Mouse (Mus musculus) midbrain, embryonic 12.5 days (tissue): ENCODE data around the gene Kcnk3. TPM values are rescaled to one million over a fixed set of nuclear protein-coding genes. Genes with fewer than 3 reads are reported as not detected.

ENCODE experiments used
- ATAC-seq: fragments of 200-750 bp; cut with Nextera tagmentation; 2 replicates; pipeline ENCODE4 v1.8.0; 2017; ENCODE audit warnings: low read depth, moderate TSS enrichment, moderate library complexity; ENCODE audit not compliant: low FRiP score
- H3K27ac ChIP-seq: fragments of 300-500 bp; sonication (generic); replicated peaks from 2 replicates; pipeline ENCODE4 v1.5.1; 2016; ENCODE audit warnings: mild to moderate bottlenecking
- H3K27me3 ChIP-seq: fragments of 300-500 bp; sonication (generic); 2 replicates; pipeline ENCODE4 v1.6.1; 2016; ENCODE audit warnings: mild to moderate bottlenecking
- H3K36me3 ChIP-seq: fragments of 300-500 bp; sonication (generic); 2 replicates; pipeline ENCODE4 v1.6.1; 2016
- H3K4me1 ChIP-seq: fragments of 300-500 bp; sonication (generic); 2 replicates; pipeline ENCODE4 v1.6.1; 2016
- H3K4me2 ChIP-seq: fragments of 300-500 bp; sonication (generic); replicated peaks from 2 replicates; pipeline ENCODE4 v1.6.1; 2016; ENCODE audit warnings: mild to moderate bottlenecking, moderate library complexity
- H3K4me3 ChIP-seq: fragments of 300-500 bp; sonication (generic); 2 replicates; pipeline ENCODE4 v1.5.1; 2016; ENCODE audit warnings: mild to moderate bottlenecking
- H3K9ac ChIP-seq: fragments of 300-500 bp; sonication (generic); replicated peaks from 2 replicates; pipeline ENCODE4 v1.6.1; 2016; ENCODE audit warnings: mild to moderate bottlenecking, moderate library complexity
- H3K9me3 ChIP-seq: fragments of 300-500 bp; sonication (generic); 2 replicates; pipeline ENCODE4 v1.6.1; 2016; ENCODE audit warnings: mild to moderate bottlenecking
- WGBS: fragments of 180-500 bp; shearing (Covaris S2); methylation state at CpG from one replicate; pipeline ENCODE4 v1.1.7; 2016; 5-methylcytosine and 5-hydroxymethylcytosine counted together
- polyA plus RNA-seq: library from polyadenylated mRNA; unstranded; fragments of >200 nt; fragmentation: Nextera tagmentation; extraction: Ambion mirVana; gene quantifications from 2 replicates; pipeline ENCODE4 v1.2.1, GENCODE M21; 2016

The Kcnk3 gene
- polyA plus RNA-seq, 1 experiment from 2014 or later = 0.82 TPM

DNA sequence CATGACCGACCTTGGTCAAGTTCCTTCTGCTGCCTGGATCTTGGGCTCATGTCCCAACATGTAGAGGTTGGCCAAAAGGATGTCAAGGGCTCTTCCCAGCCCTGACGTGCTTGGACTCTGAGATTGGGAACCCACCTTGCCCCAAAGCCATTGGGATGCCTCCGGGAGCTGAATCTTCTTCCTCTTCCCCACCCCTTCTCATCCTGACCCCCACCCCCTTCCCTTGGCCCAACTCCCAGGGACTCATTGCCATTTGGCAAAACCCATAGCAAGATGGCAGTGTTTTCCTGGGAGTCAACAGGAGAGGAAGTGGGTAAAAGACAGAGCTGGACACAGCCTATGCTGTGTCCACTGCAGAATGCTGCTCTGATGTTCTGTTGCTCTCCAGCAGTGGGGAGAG is 1.6 kb downstream of the Kcnk3 start:
- H3K9me3 ChIP-seq = no peaks in the 10 kb centered on the region
- ATAC-seq = no peak
- H3K4me2 ChIP-seq = peak overlapping the region; percentile 91; the same call in 1 of the 2 replicates
- no peak overlapping the region for H3K4me3 ChIP-seq
- H3K36me3 ChIP-seq = no peaks in the 10 kb centered on the region
- H3K27me3 ChIP-seq = peaks cover 64% of the 10 kb centered on the region
- 86% methylated on average over 3 of the region's 3 CpGs for WGBS
- no peak overlapping the region for H3K27ac ChIP-seq
- peaks cover 19% of the 10 kb centered on the region for H3K4me1 ChIP-seq
- no peak overlapping the region for H3K9ac ChIP-seq

DNA sequence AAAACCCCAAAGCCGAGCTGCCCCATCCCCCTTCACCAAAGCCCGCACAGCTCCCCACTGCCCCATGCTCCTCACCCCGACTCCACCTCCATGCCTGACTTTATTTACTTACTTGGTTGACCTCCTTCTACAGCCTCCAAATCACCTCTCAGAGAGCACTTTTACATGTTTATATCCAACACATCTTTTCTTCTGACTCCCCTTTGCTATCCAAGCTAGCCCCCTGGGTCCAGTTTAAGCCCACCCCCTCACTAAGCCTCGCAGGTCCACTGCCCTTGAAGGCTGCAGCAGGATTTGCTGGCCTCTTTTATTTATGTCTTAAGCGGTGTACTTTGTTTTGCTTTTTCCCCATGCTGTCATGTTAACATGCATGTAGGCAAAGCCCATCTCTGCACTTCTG is 2.3 kb downstream of the Kcnk3 start:
- no peaks in the 10 kb centered on the region for H3K9me3 ChIP-seq
- 75% methylated on average over 5 of the region's 5 CpGs for WGBS
- H3K27ac ChIP-seq = no peak overlapping the region
- peaks cover 20% of the 10 kb centered on the region for H3K4me1 ChIP-seq
- H3K4me3 ChIP-seq = no peak overlapping the region
- no peak overlapping the region for H3K4me2 ChIP-seq
- ATAC-seq = no peak
- no peaks in the 10 kb centered on the region for H3K36me3 ChIP-seq
- H3K9ac ChIP-seq = no peak overlapping the region
- H3K27me3 ChIP-seq = peaks cover 65% of the 10 kb centered on the region

DNA sequence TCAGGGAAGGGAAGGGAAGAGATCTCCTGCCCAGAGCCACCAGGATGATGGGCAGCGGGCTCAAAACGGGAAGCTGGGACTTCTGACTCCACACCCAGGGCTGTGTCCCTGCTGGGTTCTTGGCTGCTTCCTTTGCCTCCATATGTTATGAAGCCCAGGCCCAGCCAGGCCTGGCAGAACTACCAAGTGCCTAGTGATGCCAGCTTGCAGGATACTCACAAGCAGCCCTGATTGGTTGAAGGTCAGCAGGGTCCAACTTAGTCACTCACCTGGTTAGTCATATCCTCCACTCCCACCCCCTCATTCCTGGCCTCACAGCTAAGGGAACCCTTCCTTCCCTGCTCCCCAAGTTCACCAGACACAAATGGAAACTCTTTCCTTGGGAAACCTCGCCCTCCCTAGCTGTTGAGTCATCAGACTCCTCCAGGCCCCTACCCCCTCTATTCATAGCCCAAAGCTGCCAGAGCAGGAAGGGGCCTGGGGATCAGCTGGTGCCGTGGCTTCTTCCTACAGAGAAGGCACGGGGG is 3.3 kb downstream of the Kcnk3 start:
- 62% methylated on average over 5 of the region's 5 CpGs for WGBS
- Histone ChIP-seq H3K36me3 (no peaks in the 10 kb centered on the region), H3K9ac (no peak overlapping the region), H3K27me3 (peaks cover 59% of the 10 kb centered on the region), H3K4me1 (peaks cover 24% of the 10 kb centered on the region), H3K4me3 (no peak overlapping the region), H3K9me3 (no peaks in the 10 kb centered on the region), H3K27ac (no peak overlapping the region), H3K4me2 (no peak overlapping the region)
- ATAC-seq = no peak

DNA sequence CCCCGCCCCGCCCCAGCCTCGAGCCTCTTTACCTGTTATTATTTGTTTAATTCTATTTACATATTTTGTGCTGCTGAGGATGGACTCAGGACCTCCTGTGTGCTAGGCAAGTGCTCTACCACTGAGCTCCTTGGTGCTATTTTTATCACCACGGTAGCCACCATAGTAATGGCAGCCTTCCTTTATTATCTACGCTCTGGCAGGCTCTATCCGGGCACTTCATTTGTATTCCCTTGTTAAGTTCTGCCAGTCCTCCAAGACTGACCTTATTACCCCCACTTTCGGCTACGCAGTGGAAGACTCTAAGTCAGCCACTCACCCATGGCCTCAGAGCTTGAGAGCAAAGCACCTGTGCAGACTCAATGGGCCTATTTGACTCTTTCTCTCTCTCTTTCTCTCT is 3.8 kb downstream of the Kcnk3 start:
- 80% methylated on average over 8 of the region's 8 CpGs for WGBS
- no peak overlapping the region for H3K27ac ChIP-seq
- H3K4me1 ChIP-seq = peaks cover 24% of the 10 kb centered on the region
- H3K27me3 ChIP-seq = peaks cover 54% of the 10 kb centered on the region
- H3K36me3 ChIP-seq = no peaks in the 10 kb centered on the region
- H3K4me2 ChIP-seq = no peak overlapping the region
- no peak overlapping the region for H3K9ac ChIP-seq
- no peak overlapping the region for H3K4me3 ChIP-seq
- no peaks in the 10 kb centered on the region for H3K9me3 ChIP-seq
- no peak for ATAC-seq

DNA sequence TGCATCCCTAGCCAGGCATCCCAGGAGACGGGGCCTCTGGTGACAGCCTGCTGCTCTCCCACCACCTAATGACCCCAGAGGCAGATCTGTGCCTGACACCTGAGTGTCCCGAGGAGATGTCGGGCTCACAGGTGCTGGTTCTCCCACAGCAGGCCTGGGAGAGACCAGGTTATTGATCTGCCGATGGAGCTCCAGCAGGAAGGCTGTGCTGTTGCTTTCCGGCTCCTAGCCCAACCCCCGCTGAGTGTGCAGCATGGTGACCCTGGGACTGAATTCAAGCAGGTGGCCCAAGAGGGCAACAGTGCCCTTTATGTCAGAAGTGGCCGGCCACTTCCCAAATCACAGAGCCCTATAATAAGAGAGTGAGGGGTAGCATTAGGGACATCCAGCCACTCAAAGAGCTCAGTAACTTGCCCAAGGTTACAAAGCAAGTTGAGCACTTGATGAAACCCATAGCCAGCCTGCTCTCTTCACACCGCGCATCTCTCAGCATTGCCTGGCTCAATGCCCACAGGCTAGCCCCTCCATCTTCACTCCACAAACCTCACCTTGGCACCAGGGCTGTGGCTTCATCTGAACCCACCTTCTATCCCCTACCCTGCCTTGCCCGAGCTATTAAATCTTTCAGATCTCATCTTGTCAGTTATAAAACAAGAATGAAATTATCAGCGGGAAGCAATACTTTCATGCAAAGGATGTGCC is 4.5 kb downstream of the Kcnk3 start:
- Histone ChIP-seq H3K4me3 (no peak overlapping the region), H3K9ac (no peak overlapping the region), H3K27me3 (peaks cover 47% of the 10 kb centered on the region), H3K9me3 (no peaks in the 10 kb centered on the region), H3K4me1 (peaks cover 24% of the 10 kb centered on the region), H3K36me3 (no peaks in the 10 kb centered on the region), H3K27ac (no peak overlapping the region), H3K4me2 (no peak overlapping the region)
- WGBS = 79% methylated on average over 11 of the region's 11 CpGs
- no peak for ATAC-seq

DNA sequence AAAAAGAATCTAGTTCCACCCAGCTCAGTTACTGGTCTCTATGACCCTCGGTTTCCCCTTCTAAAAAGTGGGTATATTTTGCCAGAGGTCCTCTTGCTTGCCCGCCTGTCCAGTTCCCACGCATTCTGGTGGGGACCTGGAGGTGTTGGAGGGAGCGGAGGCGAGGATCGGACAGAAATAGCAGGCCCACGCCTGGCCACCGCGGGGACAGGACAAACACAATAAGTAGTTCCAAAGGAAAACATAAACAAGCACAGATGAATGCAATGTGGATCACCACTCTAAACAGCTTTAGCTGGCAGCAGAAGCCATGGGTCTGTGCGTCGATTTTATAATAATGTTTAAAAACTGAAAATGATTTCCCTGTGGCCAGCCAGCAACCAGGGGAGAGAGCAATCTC is 5.4 kb downstream of the Kcnk3 start:
- no peak overlapping the region for H3K4me3 ChIP-seq
- H3K9me3 ChIP-seq = no peaks in the 10 kb centered on the region
- no peak for ATAC-seq
- H3K4me2 ChIP-seq = no peak overlapping the region
- 89% methylated on average over 11 of the region's 11 CpGs for WGBS
- peaks cover 38% of the 10 kb centered on the region for H3K27me3 ChIP-seq
- peaks cover 18% of the 10 kb centered on the region for H3K4me1 ChIP-seq
- no peak overlapping the region for H3K9ac ChIP-seq
- no peak overlapping the region for H3K27ac ChIP-seq
- H3K36me3 ChIP-seq = no peaks in the 10 kb centered on the region

DNA sequence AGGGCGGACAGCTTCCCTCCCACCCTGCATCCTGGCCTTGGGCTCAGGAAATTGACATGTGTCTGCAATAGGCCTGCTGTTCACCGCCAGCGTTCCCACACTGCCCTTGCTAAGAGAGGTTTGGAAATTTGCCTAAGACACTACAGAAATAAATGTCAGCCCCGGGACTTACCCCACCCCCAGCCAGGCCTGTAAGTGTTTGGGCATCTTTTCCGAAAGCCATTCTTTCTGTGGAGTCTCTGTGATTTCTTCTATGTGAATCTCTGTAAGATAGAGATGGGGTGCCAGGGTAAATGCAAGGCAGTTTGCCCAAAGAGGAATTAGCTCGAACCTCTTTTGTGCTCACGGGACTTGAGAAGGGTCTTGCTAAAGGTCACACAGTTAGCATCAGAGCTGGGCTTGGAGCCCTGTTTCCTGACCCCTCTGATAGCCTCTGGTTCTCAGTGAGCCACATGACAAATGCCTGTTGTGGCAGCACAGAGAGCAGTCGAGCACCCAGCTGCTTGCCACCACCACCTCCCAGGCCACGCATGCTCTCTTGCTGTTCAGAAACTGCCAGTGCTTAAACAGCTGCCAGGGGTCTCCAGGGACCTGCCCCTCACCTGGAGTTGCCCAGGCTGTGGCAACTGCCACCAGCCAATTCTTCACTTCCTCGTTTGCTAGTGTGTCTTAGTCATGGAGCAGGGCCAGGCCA is 6.0 kb downstream of the Kcnk3 start:
- Histone ChIP-seq H3K27ac (no peak overlapping the region), H3K9ac (no peak overlapping the region), H3K4me3 (no peak overlapping the region), H3K27me3 (peaks cover 32% of the 10 kb centered on the region), H3K9me3 (no peaks in the 10 kb centered on the region), H3K4me1 (peaks cover 12% of the 10 kb centered on the region), H3K36me3 (no peaks in the 10 kb centered on the region), H3K4me2 (no peak overlapping the region)
- 46% methylated on average over 10 of the region's 10 CpGs for WGBS
- no peak for ATAC-seq

DNA sequence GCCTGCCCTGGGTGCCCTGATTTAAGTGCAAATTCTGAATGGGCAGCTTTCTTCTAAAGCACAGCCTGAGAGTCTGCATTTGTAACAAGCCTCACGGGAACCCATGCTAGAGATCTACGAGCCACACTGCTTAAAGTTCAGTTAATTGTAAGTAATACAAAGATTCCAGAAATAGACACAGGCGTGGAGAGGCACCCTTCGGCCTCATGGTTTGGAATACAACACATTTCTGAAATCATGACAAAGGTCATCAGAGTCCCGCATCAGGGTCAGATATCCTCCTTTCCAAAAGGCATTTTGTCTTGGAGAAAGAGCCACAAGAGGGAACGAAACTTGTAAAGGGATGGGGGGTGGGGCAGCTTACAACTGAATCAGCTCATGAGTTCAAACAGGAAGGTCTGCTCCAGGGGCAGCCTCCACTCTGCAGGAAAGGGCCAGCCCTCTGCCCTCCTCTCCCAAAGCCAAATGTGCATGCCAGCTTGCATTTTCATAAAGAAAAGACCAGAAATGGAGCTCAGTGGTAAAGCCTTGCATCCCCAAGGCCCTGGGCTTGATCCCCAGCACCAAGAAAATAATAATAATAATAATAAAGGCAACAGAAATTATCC is 7.1 kb downstream of the Kcnk3 start:
- no peaks in the 10 kb centered on the region for H3K36me3 ChIP-seq
- no peak overlapping the region for H3K4me3 ChIP-seq
- H3K4me1 ChIP-seq = peaks cover 9% of the 10 kb centered on the region
- no peak overlapping the region for H3K4me2 ChIP-seq
- peaks cover 21% of the 10 kb centered on the region for H3K27me3 ChIP-seq
- 32% methylated on average over 6 of the region's 6 CpGs for WGBS
- H3K9me3 ChIP-seq = no peaks in the 10 kb centered on the region
- no peak overlapping the region for H3K27ac ChIP-seq
- ATAC-seq = no peak
- no peak overlapping the region for H3K9ac ChIP-seq

DNA sequence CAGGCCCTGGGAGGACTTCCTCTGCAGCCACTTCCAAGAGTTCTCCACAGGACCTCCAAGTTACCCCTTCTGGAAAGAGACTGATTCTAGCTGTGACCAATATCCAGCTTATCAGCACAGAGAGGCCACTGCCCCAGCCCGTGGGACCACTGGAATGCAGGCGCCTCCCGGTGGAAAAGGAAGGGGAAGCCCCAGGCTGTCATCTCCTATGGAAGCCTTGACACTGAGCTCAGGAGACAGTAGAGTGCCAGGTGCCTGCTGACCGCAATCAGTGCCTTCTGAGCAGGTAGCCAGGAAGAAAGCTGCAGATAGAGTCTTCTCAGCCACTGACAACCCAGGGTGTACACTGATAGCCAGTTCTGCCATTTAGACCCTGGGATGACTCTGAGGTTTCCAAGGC is 13.4 kb downstream of the Kcnk3 start:
- Histone ChIP-seq H3K27ac (no peak overlapping the region), H3K36me3 (no peaks in the 10 kb centered on the region), H3K4me3 (no peak overlapping the region), H3K27me3 (no peaks in the 10 kb centered on the region), H3K4me1 (peaks cover 4% of the 10 kb centered on the region; the same call in 1 of the 2 replicates), H3K9me3 (no peaks in the 10 kb centered on the region), H3K4me2 (no peak overlapping the region), H3K9ac (no peak overlapping the region)
- WGBS = 41% methylated on average over 4 of the region's 4 CpGs
- ATAC-seq = no peak

DNA sequence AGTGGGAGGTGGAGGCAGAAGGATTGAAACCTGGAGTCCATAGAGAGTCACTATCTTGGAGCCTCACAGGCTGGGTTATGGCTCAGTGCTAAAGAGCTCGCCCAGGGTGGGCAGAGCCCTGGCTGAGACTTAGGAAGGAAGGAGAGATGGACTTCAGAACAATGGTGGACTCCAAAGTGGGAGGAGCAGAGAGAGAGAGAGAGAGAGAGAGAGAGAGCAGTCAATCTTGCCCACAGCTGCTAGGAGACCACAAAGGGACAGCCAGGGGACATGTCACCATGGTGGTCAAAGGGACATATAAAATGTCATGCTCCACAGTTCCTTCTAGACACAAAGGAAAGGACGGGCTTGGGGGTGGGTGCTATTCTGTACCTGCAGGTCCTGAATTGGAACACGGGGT is 15.3 kb downstream of the Kcnk3 start:
- no peaks in the 10 kb centered on the region for H3K9me3 ChIP-seq
- no peak overlapping the region for H3K27ac ChIP-seq
- H3K4me2 ChIP-seq = no peak overlapping the region
- H3K9ac ChIP-seq = no peak overlapping the region
- H3K36me3 ChIP-seq = no peaks in the 10 kb centered on the region
- H3K27me3 ChIP-seq = no peaks in the 10 kb centered on the region
- WGBS = 55% methylated on average over 3 of the region's 3 CpGs
- peaks cover 4% of the 10 kb centered on the region; the same call in 1 of the 2 replicates for H3K4me1 ChIP-seq
- H3K4me3 ChIP-seq = no peak overlapping the region
- ATAC-seq = no peak

DNA sequence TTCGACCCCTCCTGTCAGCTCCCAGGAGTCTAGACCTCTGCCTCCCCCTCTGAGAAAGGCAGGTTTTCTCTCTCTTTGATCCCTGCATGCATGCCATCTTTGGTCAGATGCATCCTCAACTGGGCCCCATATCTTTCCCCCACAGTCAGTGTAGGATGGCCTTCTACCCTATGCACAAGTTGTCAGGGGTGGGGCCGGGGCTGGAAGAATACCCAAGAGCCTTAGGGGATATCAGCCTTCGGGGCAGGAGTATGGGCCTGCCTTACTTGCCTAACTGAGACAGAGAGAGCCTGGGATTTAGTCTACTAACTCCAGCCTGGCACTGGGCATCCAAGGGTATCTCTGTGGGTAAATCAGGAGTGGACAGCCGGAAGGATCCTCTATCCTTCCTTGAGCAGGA is 16.0 kb downstream of the Kcnk3 start:
- Histone ChIP-seq H3K4me1 (peaks cover 4% of the 10 kb centered on the region; the same call in 1 of the 2 replicates), H3K27ac (no peak overlapping the region), H3K4me2 (no peak overlapping the region), H3K9ac (no peak overlapping the region), H3K4me3 (no peak overlapping the region), H3K36me3 (no peaks in the 10 kb centered on the region), H3K9me3 (no peaks in the 10 kb centered on the region), H3K27me3 (no peaks in the 10 kb centered on the region)
- ATAC-seq = no peak
- WGBS = 83% methylated on average over 4 of the region's 4 CpGs

DNA sequence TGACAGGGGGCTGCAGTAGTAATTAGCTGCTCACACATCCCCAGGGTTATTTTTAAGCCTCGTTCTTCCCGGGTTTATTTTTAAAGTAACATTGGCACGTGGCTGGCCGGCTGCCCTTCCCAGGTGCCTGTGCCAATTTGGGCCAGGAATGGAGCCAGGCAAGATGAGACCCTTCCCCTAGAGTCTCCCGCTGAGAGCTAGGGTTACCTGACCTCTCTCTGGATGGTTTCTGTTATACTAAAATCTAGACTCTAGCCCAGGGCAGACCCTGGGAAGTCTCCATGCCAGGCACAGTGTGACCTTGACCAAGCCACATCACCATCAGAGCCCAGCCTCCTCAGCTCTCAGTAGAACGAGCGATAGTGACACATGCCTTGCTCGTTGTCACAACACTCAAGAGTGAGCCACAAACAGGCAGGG is 16.8 kb downstream of the Kcnk3 start:
- no peak overlapping the region for H3K4me2 ChIP-seq
- ATAC-seq = no peak
- no peak overlapping the region for H3K4me3 ChIP-seq
- WGBS = 82% methylated on average over 8 of the region's 8 CpGs
- H3K36me3 ChIP-seq = no peaks in the 10 kb centered on the region
- H3K4me1 ChIP-seq = peaks cover 4% of the 10 kb centered on the region; the same call in 1 of the 2 replicates
- H3K27me3 ChIP-seq = no peaks in the 10 kb centered on the region
- H3K9ac ChIP-seq = no peak overlapping the region
- H3K9me3 ChIP-seq = no peaks in the 10 kb centered on the region
- H3K27ac ChIP-seq = no peak overlapping the region
